Mouse (Mus musculus): ENCODE results near the gene Bcl6b.

Bcl6b gene

DNA sequence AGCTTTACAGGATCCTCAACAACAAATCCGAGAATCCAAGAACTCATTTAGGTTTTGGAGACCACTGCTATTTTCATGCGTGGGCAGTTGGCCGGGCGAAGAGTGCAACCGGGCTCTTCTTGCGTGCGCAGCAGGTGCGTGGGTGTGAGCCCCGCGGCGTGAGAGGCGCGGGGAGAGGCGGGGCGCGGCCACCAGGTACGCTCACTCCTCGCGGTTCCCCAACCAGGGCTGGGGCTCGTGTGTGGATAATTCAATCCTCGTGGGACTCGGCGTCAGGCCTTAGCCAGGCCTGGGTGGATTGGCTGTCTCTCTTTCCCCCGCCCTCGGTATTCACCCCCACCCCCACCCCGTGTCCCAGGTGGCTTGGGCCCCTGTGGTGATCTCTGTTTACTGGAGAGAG, 15.9 kb downstream of the Bcl6b start:
- DNase-seq (ENCODE audit: low read depth, low spot score), result no peak

DNA sequence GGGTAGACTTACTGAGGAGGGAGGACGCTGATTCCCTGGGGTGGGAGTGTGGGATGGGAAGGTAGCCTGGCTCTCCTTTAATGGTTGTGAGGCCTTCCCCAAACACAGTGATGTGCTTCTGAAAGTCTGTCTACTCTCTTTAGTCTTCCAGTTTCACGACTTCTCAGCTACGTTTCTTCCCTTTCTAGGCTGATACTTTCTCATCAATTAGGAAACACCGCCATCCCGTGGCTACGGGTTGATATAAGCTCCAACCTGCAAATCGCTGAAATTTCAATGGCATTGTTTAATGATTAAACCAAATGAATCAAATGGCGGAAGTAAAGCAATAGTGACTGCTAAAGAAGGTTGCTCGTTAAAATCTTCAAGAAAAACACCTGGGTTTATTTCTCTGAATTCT, 16.7 kb downstream of the Bcl6b start:
- DNase-seq (ENCODE audit: low read depth, low spot score), result peak; percentile 46

DNA sequence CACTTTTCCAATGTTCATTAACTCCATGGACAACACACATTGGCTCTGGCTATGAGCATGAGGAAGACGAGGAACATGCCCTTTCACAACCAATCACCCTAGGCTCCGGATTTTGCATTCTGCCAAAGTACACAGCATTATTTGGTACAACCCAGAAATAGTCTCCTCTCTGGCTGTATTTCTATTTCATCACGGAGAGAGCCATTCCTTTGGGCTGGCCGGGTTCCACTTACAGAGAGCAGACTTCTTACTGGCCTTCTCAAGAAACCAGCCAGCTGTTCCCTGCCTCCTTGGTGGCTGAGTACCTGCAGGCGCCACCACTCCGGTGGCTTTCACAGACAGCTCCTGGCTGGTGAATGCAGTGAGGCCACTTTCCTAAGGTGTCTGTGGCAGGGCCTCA, 17.2 kb downstream of the Bcl6b start, which contains the start of gene Slc16a11:
Gene Slc16a11, plus strand, starts transcription at position 330 of the 400 bp plus-strand sequence.
- DNase-seq (ENCODE audit: low read depth, low spot score), result no peak

DNA sequence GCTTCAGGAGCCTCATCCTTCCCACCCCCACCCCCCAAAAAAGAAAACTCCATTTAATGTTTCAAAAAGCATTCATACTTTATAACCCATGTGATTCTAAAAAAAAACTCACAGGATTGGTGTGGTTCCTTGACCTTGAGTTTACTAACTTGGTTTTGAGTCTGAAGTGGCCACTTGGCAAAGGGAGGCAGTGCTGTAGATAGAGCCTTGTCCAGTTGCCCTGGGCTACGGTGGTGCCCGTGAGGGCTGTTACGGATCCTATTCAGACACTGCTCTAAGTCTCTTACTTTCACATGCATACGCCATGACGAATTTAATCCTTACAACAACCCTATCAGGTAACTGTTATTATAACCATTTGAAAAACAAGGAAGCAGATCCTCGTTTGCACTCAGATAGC, 17.6 kb downstream of the Bcl6b start:
- no peak for DNase-seq (ENCODE audit: low read depth, low spot score)

DNA sequence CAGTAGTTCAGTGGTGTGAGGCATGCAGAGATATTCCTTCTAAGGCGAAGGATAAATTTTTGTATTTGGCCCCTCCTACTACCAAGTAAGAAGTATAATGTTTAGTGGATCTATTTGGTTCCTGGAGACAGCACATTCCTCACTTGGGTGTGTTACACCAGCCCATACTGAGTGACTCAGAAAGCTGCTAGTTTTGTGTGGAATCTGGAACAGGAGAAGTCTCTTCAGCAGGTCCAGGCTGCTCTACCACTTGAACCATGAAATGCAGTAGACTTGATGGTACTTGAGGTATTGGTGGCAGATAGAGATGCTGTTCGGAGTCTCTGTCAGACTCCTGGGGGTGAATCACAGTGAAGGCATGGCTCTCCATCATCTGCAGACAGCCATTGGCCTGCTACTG, 18.9 kb downstream of the Bcl6b start:
- DNase-seq (ENCODE audit: low read depth, low spot score), result peak; percentile 26

DNA sequence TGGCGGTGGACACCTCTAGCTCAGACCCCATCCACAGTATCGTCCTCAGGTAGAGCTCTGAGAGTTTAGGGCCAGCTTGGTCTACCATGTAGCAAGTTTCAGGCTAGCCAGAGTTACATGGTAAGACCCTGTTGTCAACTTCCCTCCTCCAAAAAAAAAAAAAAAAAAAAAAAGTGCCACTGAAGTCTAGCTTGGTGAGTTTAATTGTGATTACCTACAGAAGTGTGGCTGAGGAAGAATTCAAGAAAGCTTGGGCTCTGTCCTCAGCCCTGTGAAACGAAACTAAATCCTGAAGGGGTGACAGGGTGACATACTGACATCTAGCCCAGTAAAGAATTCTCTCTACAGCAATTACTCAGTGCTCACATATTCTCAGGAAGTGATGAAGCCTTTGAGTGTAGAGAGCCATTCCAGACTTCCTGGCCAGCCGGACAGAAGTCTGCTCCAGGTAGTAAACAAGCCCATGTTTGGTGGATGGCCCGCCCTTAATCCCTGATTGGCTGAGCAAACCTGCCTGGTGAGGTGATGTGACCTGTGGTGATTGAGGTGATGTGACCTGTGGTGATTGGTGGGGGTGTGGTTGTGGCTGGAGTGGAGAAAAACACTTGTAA, 20.7 kb downstream of the Bcl6b start:
- no peak for DNase-seq (ENCODE audit: low read depth, low spot score)

DNA sequence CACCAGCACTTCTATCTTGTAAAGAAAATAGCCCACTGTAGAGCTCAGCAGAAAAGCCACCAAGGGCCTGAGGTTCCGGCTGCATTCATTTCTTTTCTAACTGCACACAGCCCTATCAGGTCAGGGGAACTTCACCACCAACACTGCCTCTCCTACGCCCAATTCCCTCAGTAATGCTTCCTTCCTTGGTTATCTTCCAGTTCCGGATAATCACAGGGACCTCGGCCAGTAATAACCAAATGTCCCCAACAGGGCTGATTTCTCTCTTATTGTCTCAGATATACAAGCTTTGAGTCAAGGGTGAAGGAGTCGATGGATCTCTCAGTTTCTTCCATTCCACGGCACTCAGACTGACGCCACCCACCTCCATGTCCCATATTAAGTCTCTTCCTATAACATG, 22.3 kb downstream of the Bcl6b start:
- DNase-seq (ENCODE audit: low read depth, low spot score), result no peak

DNA sequence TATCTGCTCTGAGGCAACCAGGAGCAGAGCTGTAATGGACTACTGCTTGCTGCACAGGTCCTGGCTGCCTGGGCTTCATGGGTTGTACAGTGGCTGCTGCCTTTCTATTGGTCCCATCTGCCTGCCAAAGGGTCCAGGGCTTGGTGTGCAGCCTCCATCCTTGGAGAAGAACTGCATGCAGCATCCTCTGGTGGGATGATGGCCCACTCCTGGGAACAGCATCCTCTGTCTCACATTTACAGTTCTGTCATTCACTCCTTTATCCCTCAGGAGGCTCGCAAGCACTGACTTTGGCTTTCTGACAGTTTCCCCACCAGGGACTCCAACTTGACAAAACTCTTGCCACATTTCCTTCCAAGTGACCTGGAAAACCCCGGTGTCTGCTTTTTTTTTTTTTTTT, 22.8 kb downstream of the Bcl6b start:
- DNase-seq (ENCODE audit: low read depth, low spot score), result no peak

DNA sequence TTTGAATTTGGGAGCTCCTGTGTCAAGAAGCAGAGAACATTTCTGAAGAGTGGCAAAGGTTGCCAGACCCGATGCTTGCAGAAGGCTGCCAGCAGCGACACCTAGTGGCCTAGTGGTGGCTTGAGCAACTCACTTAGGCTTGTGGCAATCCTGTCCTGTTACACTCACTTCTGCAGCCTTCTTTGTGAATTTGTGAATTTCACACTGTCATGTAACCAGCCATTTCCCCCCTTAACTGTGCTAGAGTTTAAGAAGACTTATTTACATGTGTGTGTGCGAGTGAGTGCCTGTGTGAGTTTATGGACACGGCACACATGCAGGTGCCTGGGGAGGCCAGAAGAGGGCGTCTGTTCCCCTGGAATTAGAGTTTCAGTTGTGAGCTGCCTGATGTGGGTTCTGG, 27.9 kb downstream of the Bcl6b start:
- DNase-seq (ENCODE audit: low read depth, low spot score), result peak; percentile 75

DNA sequence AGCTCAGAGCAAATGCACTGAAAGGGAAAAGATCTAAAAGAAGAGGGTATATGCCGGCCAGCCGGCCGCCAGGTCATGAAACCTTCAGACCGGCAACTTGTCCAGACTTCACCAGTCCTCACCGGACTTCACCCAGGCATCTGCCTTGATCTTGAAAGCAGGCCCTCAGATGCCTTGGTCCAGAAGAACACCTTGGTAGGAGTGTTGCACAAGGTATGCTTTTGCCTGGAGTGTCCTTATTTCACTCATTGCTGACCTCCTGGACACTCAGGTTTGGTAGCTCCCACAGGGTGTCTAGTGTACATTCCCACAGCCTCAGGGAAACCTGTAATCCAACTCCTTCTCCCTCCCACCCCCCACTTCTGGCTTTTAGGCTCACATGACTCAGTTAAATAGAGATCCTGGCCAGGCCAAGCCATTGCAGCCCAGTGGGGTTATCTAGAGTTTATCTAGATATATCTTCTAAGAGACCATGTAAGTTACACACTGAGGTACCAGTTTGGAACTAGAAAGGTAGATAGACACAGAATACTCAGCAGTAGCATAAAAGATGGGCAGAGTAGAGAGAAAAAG, 29.5 kb downstream of the Bcl6b start:
- DNase-seq (ENCODE audit: low read depth, low spot score), result no peak

DNA sequence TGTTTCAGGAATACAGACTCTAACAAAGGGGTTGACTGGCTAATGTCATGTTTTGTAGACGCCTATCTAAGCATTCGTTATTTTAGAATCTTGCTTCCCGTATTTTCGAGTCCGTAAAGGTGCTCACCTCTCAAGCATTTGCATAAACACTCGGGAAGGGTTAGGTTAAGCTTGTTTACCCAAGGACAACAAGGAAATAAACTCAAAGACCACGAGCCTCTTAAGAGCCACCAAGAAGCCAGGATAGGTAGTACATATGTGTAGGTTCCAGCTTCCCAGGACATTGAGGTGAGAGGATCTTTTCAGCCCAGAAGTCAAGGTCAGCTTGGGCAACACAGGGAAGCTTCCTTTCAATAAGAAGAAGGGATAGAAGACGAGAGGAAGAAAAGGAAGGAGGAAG, 30.5 kb downstream of the Bcl6b start:
- no peak for DNase-seq (ENCODE audit: low read depth, low spot score)

DNA sequence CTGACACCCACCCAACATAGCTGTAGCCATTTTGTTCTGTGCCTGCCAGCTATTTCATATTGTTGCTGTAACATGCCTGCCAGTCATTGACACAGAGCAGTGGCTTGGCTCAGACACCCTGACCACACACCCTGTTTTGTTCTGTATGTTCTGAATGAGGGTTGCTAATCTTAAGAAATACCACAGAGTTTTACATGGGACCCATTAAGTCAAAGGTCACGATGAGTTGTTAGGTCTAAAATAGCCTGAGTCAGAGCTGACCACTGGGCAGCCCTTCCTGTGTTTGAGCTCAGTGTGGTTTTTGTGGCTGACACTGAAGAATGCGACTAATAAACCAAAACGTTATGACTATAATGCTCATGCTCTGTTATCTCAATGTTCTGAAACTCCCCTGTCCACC, 31.3 kb downstream of the Bcl6b start:
- DNase-seq (ENCODE audit: low read depth, low spot score), result no peak

DNA sequence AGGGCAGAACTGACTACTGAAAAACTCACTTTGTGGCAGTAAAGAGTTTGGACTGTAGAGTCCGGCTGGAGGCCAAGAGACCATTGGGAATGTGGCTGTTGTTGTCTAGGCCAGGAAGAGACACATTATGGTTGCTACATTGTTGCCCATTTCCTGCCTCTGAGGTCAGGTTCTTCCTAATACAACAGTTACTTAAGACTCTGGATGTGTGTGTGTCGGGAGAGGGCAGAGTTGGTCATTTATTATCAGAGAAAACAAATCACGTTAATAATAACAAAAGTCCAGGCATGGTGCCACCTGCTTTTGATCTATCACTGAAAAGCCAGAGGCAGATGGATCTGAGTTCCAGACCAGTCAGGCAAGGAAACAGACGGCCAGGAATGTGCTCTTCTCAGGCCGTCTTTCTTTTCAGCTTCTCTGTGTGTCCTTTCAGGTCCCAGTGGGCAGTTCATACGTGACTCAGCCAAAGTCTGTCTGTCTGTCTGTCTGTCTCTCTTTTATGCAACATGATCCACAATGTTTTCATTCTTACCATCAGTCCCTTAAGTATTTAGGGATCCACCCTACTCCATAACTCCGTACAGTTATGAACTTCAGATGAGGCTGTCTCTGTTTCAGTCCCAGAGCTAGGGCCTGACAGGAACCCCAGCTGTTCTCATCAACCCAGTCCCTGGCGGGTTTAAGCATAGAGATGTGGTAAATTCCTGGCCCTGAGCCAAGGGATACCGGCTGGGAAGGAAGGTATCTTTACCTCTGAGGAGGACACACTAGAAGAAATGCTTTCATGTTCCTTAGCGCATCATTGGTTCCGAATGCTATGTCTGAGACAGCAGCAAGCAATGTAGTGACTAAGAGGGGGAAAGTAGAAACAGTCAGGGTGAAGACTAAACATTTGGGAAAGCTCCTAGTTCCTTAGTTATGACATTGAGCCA, 36.0 kb downstream of the Bcl6b start:
- no peak for DNase-seq (ENCODE audit: low read depth, low spot score)

DNA sequence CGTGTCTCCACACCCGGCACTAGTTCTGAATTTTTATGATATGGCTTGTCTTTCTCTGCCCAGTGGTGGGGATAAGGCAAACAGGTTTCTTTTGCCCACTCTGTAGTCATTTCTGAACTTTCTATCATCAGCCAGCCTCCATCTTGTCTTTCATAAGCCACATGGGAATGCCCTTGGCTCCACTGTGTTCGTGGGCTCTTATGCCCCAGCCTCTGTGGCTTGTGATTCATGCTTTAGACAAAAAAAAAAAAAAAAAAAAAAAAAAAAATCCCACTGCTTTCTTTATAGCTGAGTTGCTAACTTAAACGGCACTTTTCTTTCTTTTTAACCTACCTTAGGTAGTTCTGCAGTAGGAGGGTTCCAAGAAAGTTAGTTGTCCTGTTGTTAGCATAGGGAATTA, 37.4 kb downstream of the Bcl6b start:
- DNase-seq (ENCODE audit: low read depth, low spot score), result no peak

DNA sequence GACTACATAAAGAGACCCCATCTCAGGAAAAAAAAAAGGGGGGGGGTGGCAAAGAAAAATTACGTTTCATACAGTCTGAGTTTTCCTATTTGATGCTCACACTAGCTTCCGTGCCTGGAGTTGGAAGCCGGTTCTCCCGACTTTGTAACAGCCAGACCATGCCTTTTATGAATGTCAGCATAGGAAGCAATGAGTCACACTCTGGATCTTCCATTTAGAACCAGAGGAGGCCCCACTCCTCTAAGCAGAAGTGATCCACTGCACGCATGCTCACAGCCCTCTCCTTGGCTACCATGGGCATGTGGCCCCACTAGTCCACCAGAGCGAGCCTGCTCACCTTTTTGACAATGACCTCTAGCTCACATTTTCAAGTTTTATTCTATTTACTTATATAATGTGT, 38.4 kb downstream of the Bcl6b start:
- DNase-seq (ENCODE audit: low read depth, low spot score), result no peak

DNA sequence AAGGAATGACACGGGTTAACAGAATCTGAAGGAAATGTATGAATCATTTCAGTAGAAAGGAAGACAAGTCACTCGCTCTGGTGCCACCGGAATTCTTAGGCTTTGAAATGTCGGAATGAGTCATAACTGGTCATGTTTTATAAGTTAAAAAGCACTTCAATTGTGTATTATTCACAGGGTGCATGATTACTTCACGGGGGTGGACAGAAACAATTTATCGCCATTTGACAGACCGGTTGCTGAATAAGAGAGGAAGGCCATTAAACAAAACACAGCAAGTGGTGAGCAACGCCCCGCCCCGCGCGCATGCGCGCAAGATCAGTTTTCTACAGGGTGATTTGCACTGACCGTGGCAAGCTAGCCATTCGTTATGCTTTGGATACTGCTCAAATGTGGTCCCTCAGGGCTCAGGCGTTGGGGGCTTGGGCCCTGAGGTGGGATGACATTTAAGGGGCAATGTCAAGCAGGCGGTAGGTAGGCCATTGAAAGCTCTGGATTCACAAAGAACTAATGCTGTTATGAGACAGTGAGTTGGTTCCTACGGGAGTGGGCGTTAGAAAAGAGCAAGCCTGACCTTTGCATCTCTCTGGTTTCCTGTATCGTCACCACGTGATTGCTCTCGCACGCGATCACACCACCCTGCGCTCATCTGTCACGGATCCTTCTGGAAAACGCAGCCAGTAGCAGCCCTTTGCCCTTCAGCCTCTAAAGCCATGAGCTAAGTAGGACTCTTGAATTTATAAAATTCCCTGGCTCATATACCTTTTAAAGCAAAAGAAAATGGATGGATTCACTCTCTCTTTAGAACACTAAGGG, 40.1 kb downstream of the Bcl6b start:
- peak; percentile 51 for DNase-seq (ENCODE audit: low read depth, low spot score)

DNA sequence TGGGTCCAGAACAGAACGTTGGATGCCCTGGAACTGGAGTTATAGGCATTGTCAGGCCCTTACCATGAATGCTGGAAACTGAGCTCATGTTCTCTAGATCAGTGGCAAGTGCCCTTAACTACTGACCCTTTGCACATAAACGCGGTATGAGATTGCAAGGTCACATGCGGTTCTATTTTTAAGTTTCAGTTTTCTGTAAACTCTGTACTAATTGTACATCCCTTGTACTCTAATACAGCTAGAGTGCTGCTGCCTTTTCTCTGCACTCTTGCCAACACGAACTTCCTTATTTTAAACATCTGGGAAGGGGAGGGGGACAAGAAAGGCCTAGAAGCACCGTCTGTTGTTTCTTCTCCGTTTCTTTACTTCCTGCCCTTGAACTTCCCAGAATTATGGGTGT, 44.5 kb downstream of the Bcl6b start:
- DNase-seq (ENCODE audit: low read depth, low spot score), result no peak

DNA sequence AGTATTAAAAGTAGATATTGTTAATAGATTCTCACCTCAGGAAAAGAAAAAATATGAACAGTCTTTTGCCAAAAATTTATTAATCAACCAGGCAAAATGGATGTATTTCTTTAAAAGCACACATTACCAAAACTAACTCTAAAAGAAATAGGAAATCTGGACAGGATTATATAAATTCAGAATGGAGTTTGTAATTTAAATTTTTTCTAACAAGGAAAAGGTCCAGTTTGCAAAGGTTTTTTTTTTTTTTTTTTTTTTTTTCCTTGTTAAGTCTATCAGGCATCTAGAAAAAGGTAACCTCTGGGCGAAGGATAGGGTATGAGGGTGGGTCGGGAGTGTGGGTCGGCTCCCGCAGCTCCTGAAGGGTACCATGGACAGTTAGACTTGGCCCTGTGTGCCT, 49.1 kb downstream of the Bcl6b start:
- DNase-seq (ENCODE audit: low read depth, low spot score), result no peak

DNA sequence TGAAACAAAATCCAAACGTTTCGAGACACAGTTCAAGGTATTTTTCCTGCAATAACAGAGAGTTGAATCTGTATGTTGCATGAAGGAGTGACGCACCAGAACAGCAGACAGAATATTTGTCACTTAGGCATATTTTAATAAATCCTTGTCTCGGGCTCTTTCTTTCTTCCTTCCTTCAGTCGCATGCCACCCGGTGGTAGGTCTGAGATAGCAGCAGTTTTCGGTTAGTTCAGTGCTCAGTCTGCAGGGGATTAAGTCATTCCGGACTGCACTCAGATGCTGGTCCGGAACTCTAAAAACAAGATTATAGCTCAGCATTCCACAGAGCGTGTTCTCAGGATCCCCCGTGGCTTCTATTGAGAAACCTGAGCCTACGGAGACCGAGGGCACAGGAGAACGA, 50.2 kb downstream of the Bcl6b start:
- DNase-seq (ENCODE audit: low read depth, low spot score), result peak; percentile 57

DNA sequence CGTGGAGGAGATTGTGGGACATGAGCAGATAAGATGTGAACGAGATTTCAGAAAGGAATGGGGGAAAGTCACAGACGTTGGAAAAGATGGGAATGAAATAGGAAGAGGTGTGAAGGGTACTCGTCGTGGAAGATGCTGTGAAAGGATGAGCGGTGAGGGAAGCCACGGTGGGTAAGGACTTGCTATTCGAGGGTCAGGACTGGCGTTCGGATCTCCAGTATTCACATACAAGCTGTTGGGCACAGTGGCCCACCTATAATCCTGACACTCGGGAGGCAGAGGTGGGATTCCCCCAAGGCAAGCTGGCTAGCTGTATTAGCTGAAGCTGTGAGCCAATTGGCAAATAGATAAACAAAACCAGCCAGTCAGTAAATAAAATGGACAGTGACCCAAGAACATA, 50.8 kb downstream of the Bcl6b start:
- no peak for DNase-seq (ENCODE audit: low read depth, low spot score)

DNA sequence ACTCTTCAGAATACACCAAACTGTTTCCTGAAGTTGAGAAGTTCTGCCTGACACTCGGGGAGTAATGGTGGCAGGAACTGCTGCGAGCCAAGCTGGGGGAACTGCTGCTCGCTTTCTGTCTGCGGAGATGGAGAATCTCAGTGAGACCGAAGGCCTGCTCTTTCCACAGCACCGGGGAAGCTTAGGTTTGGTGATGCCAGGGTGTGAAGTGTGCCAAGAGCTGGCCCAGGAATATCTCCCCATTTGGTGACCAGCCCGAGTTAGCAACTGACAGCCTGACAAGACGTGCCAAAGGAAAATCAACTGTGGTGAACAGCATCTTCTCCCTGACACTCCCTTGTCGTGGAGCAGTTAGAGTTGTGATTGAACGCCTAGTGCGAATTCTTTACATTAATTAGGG, 51.3 kb downstream of the Bcl6b start:
- DNase-seq (ENCODE audit: low read depth, low spot score), result no peak

DNA sequence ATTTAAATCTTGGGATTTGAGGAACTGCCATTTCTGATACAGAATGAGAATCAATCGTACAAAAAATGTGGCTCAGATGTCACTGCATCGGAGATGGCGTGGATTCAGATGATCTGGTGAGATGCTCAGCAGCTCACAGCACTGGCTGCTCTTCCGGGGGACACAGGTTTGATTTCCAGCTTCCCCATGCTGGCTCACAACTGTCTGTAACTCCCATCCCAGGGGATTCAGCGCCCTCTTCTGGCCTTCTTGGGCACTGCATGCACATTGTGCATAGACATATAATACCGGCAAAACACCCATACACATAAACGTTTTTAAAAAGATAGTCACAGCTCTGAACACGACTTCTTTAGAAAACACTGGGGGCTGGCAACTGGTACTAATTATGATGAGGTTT, 52.0 kb downstream of the Bcl6b start:
- DNase-seq (ENCODE audit: low read depth, low spot score), result peak; percentile 70
